Mouse (Mus musculus): ENCODE results near the gene Gtpbp6.
"Not testable (repeated sequence)": the region's sequence is repeated elsewhere in the genome, so short reads cannot be mapped to it uniquely, and the experiment has no call there.

The Gtpbp6 gene

GRCm38 (mm10) chr5:110100921-110101631, 6.9 kb downstream of the Gtpbp6 start:
- peak in 1 of 2 experiments; percentile 69 for DNase-seq (ENCODE audit: low spot score in 2 of 2)

- DNase-seq (ENCODE audit: low spot score in 2 of 2) = no peak
Observed at GRCm38 (mm10) chr5:110099656-110100580, 8.1 kb downstream of the Gtpbp6 start, which contains the start of gene Plcxd1. Plcxd1 (plus strand) TSS chr5:110099969.

GRCm38 (mm10) chr5:110098991-110099477, 9.0 kb downstream of the Gtpbp6 start:
- DNase-seq (ENCODE audit: low spot score in 2 of 2) = no peak

- no peak for DNase-seq (ENCODE audit: low spot score in 2 of 2)
Observed at GRCm38 (mm10) chr5:110094847-110095213, 13.2 kb downstream of the Gtpbp6 start.

GRCm38 (mm10) chr5:110094030-110094846, 13.8 kb downstream of the Gtpbp6 start, which contains the start of gene Gm35315:
Gm35315 (minus strand) TSS chr5:110094420.
- peak; percentile 82 to 88 for DNase-seq (ENCODE audit: low spot score in 2 of 2)

GRCm38 (mm10) chr5:110091546-110091945, 16.5 kb downstream of the Gtpbp6 start:
- DNase-seq (ENCODE audit: low spot score in 2 of 2) = no peak

GRCm38 (mm10) chr5:110086161-110086866, 21.7 kb downstream of the Gtpbp6 start:
- DNase-seq (ENCODE audit: low spot score in 2 of 2) = no peak

GRCm38 (mm10) chr5:110082961-110083360, 25.0 kb downstream of the Gtpbp6 start:
- no peak for DNase-seq (ENCODE audit: low spot score in 2 of 2)

- not testable (repeated sequence) for DNase-seq (ENCODE audit: low spot score in 2 of 2)
Observed at GRCm38 (mm10) chr5:110072413-110072812, 35.6 kb downstream of the Gtpbp6 start, which contains the start of gene Gm17655. Gm17655 (minus strand) TSS chr5:110072513.

GRCm38 (mm10) chr5:110057637-110058408, 50.2 kb downstream of the Gtpbp6 start:
- peak; percentile 80 to 86 for DNase-seq (ENCODE audit: low spot score in 2 of 2)
